Mouse (Mus musculus) E14TG2a.4 (cell line): ENCODE measurements at regions not wholly inside any gene's neighbourhood (a gene's known extent, or its start where the extent isn't known, plus 50 kb on each side); places are given as distances from the start of the nearest gene placed in this dataset.

Experiments
- CTCF ChIP-seq: conservative IDR thresholded peaks from 2 replicates; pipeline ENCODE4 v1.5.1; 2014; ENCODE audit warnings: low read length
- NANOG ChIP-seq: IDR thresholded peaks from 2 replicates; pipeline ENCODE4 v1.6.1; 2014; ENCODE audit warnings: borderline replicate concordance, low read length, mixed read lengths

DNA sequence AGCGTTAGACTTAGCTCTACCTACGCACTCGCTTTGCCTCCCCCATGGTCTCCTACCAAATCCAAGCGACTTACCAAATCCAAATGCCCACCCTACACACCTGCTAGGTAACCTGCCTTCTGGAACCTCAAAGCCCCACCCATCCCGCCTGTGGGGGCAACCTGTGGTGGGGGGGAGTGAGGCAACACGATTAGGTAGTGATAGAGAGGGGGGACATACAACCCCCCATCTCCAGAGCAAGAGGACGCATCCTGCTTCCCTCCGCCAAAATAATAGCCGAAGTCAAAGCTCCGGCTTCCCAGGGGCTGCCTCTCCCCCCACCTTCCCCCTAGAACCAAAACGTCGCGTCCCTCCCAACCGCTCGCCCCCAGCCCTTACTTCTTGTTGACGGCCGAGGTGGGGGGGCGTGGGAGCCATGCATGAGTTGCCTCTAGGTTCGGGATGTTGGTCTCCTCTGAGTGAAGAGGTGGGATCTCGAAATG lies 181.4 kb upstream of the Mkln1 start:
- TF ChIP-seq CTCF = no peak
- no peak for TF ChIP-seq NANOG
